Mouse (Mus musculus) stomach, postnatal 0 days (tissue): ENCODE data around the gene Leo1.

Experiments used
- CTCF ChIP-seq: IDR thresholded peaks from 2 replicates; pipeline ENCODE4 v1.5.1; 2016; ENCODE audit warnings: antibody characterized with exemption, low read depth, mild to moderate bottlenecking, moderate library complexity
- EP300 ChIP-seq: optimal IDR thresholded peaks from 2 replicates; pipeline ENCODE3; 2016; ENCODE audit warnings: antibody characterized with exemption

DNA sequence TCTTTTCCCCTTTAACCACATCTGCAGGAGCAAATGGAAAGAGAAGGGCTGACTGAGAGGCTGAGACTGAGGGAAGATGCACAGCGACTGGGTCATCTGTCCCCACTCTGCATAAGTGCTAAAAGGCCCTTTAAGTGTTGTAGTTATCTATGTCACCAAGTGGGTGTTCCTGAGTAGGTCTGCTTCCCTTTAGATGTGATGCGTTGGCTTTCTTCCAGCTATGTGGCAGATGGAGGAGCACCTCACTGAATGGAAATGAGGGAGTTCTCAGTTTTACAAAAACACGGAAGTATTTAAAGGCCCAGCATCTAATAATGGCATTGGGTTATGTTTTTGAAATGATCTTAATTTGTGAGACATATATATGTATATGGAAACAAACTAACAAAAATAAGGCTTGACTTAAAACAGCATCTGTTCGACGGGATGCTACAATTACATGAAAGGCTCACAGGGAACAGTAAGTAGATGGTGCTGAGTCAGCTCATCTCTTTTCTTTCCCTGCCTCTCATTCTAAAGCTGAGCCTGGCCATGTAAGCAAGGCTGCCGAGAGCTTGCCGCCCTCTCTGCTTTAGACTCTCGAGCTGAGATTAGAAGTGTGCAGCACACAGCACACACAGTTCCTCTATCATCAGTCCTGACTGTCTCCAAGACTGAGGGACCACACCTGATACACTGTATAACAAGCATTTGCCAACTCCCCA lies 70.1 kb downstream of the Leo1 start:
- TF ChIP-seq CTCF (no peak), EP300 (no peak)
